Mouse (Mus musculus) erythroblast, embryonic 14.5 days (primary cell): Measurements from ENCODE around the gene Tle6. TPM values are rescaled to one million over a fixed set of nuclear protein-coding genes. Genes with fewer than 3 reads are reported as not detected.
"Not testable (repeated sequence)": the region's sequence is repeated elsewhere in the genome, so short reads cannot be mapped to it uniquely, and the experiment has no call there.

ENCODE experiments used
- H3K27me3 ChIP-seq: 2 replicates; pipeline ENCODE4 v1.6.1; 2012; ENCODE audit warnings: inconsistent platforms; ENCODE audit not compliant: control insufficient read depth
- H3K36me3 ChIP-seq: 2 replicates; pipeline ENCODE4 v1.6.1; 2012; ENCODE audit warnings: mild to moderate bottlenecking, inconsistent platforms; ENCODE audit not compliant: control insufficient read depth
- H3K4me1 ChIP-seq: 2 replicates; pipeline ENCODE4 v1.6.1; 2012; ENCODE audit warnings: inconsistent platforms; ENCODE audit not compliant: control insufficient read depth
- H3K4me3 ChIP-seq: replicated peaks from 2 replicates; pipeline ENCODE3; 2012; ENCODE audit warnings: moderate library complexity, mild to moderate bottlenecking, inconsistent platforms
- H3K9me3 ChIP-seq: 2 replicates; pipeline ENCODE4 v1.6.1; 2012; ENCODE audit warnings: low read length, inconsistent platforms, mixed read lengths; ENCODE audit not compliant: control insufficient read depth
- GATA1 ChIP-seq: IDR thresholded peaks from 2 replicates; pipeline ENCODE4 v1.6.1; 2012; ENCODE audit warnings: low read length, inconsistent platforms, mixed read lengths
- TAL1 ChIP-seq: IDR thresholded peaks from 3 replicates; pipeline ENCODE4 v1.6.1; 2012; ENCODE audit warnings: low read length, inconsistent platforms, mixed read lengths
- polyA plus RNA-seq: library from polyadenylated mRNA; stranded (reverse); fragments of >175 nt; gene quantifications from 2 replicates; pipeline ENCODE4 v1.2.3, GENCODE M21; 2012

The Tle6 gene
- polyA plus RNA-seq, 1 experiment, result 0.27 TPM

GRCm38 (mm10) chr10:81641978-81642647 lies 41.2 kb upstream of the Tle6 start:
- Histone ChIP-seq H3K4me3 (peak overlapping the region; percentile 79), H3K4me1 (peaks cover 37% of the 10 kb centered on the region), H3K9me3 (no peaks in the 10 kb centered on the region), H3K36me3 (no peaks in the 10 kb centered on the region), H3K27me3 (peaks cover 2% of the 10 kb centered on the region; the same call in 1 of the 2 replicates)
- no peak for TF ChIP-seq GATA1
- TF ChIP-seq TAL1, result no peak

GRCm38 (mm10) chr10:81641566-81641965 lies 40.7 kb upstream of the Tle6 start:
- H3K36me3 ChIP-seq, result no peaks in the 10 kb centered on the region
- no peaks in the 10 kb centered on the region for H3K9me3 ChIP-seq
- peaks cover 37% of the 10 kb centered on the region for H3K4me1 ChIP-seq
- H3K4me3 ChIP-seq, result no peak overlapping the region
- no peak for TF ChIP-seq GATA1
- no peak for TF ChIP-seq TAL1
- H3K27me3 ChIP-seq, result peaks cover 2% of the 10 kb centered on the region; the same call in 1 of the 2 replicates

DNA sequence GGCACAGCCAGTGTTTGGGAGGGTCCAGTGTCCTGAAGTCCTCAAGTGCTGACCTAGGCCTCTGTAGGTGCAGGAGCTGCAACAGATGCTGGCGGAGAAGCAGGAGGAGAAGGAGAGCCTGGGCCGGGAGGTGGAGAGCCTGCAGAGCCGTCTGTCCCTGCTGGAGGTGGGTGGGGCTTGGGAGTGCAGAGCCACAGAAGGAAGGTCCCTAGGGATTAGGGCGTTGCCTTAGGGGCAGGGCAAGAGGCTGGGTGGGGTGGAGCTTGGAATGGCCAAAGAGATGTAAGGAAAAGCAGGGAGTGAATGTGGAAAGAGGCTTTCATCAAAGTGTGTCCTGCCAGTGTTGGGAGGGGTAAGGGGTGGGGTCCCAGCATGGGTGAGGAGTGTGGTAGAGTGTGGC lies 40.0 kb upstream of the Tle6 start:
- not testable (repeated sequence) for H3K4me3 ChIP-seq, H3K27me3 ChIP-seq, H3K9me3 ChIP-seq, H3K36me3 ChIP-seq
- peaks cover 44% of the 10 kb centered on the region for H3K4me1 ChIP-seq

- no peaks in the 10 kb centered on the region for H3K9me3 ChIP-seq
- no peak overlapping the region for H3K4me3 ChIP-seq
- H3K27me3 ChIP-seq, result peaks cover 4% of the 10 kb centered on the region
- no peak for TF ChIP-seq GATA1
- no peak for TF ChIP-seq TAL1
- H3K36me3 ChIP-seq, result no peaks in the 10 kb centered on the region
- H3K4me1 ChIP-seq, result peaks cover 41% of the 10 kb centered on the region
These were observed 37.2 kb upstream of the Tle6 start for GRCm38 (mm10) chr10:81638101-81638500.

DNA sequence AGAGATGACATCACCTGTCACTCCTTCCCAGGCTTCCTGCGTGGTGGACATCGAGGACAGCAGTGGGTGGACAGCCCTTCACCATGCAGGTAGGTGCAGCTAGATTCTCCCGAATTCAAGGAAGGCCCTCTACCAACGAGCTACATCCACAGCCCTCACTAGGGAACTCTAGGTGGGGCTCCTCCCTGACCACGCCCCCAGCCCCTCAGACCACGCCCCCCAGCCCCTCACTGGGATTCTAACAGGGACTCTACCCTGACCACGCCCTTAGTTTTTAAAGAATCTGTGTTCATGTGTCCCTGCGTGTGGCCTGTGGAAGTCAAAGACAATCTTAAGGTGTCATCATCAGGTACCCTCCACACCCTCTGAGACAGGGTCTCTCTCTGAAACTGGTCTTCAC lies 35.5 kb upstream of the Tle6 start:
- Histone ChIP-seq H3K4me1 (peaks cover 30% of the 10 kb centered on the region), H3K9me3 (no peaks in the 10 kb centered on the region), H3K4me3 (no peak overlapping the region), H3K27me3 (peaks cover 4% of the 10 kb centered on the region), H3K36me3 (no peaks in the 10 kb centered on the region)
- no peak for TF ChIP-seq TAL1
- TF ChIP-seq GATA1, result no peak

- Histone ChIP-seq H3K4me1 (peaks cover 32% of the 10 kb centered on the region), H3K9me3 (no peaks in the 10 kb centered on the region), H3K27me3 (peaks cover 4% of the 10 kb centered on the region), H3K4me3 (peak overlapping the region; percentile 63), H3K36me3 (no peaks in the 10 kb centered on the region)
- TF ChIP-seq TAL1 (no peak), GATA1 (no peak)
These were observed 32.6 kb upstream of the Tle6 start for GRCm38 (mm10) chr10:81633253-81634099.

DNA sequence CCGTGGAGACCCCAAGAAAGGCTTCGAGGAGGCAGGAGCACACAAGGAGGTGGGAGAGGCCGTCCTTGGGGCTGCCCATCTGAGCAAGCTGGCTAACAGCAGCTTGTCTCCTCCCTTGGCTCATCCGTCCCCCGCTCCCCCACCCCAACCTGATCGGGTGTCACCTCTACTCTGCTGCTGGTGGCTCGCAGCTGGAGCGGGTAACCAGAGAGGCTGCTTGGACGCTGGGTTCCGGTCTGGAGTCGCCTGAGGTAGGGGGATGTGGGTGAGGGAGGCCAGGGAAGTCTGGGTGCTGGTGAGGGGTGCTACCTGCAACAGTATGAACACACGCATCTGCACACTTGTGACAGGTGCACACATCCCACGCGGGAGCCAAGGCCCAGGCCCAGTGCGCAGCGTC lies 27.5 kb upstream of the Tle6 start, which contains the start of gene Ankrd24:
Gene Ankrd24, plus strand, starts transcription at position 151 of the 400 bp plus-strand sequence.
- peaks cover 24% of the 10 kb centered on the region for H3K36me3 ChIP-seq
- H3K4me1 ChIP-seq, result peaks cover 58% of the 10 kb centered on the region
- H3K9me3 ChIP-seq, result no peaks in the 10 kb centered on the region
- no peaks in the 10 kb centered on the region for H3K27me3 ChIP-seq
- no peak for TF ChIP-seq TAL1
- no peak for TF ChIP-seq GATA1
- H3K4me3 ChIP-seq, result peak within 1 kb of the TSS; percentile 72

DNA sequence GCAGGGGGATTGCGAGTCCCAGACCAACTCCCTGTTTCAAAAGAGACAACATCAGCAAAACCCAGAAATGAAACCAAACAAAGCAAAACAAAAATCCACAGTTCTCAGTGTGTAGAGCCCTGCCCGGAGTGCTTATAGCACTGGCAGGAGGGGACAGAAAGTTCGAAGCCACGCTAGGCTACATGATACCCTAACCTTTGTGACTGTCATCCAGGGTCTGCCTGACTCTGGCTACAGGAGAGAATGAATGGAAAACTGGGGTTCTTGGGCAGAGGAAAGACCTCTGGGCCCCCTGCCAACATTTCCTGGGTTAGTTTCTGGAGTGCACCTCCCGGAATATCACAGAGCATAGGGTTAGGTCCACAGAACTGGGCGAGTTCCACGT lies 27.0 kb upstream of the Tle6 start:
- Histone ChIP-seq H3K9me3 (no peaks in the 10 kb centered on the region), H3K27me3 (no peaks in the 10 kb centered on the region), H3K36me3 (peaks cover 25% of the 10 kb centered on the region), H3K4me1 (peaks cover 55% of the 10 kb centered on the region), H3K4me3 (peak overlapping the region; percentile 72)
- TF ChIP-seq GATA1 (no peak), TAL1 (no peak)

GRCm38 (mm10) chr10:81626994-81627835 lies 26.3 kb upstream of the Tle6 start, which contains the start of gene Sirt6:
Gene Sirt6 (minus strand): TSS chr10:81627797.
- Histone ChIP-seq H3K9me3 (no peaks in the 10 kb centered on the region), H3K4me3 (peak within 1 kb of the TSS; percentile 72), H3K36me3 (peaks cover 31% of the 10 kb centered on the region), H3K27me3 (no peaks in the 10 kb centered on the region), H3K4me1 (peaks cover 53% of the 10 kb centered on the region)
- TF ChIP-seq TAL1 (no peak), GATA1 (no peak)
